Mouse (Mus musculus) forebrain, embryonic 12.5 days (tissue): Measurements from ENCODE around the gene Rtkn. TPM values are rescaled to one million over a fixed set of nuclear protein-coding genes. Genes with fewer than 3 reads are reported as not detected.
A peak's percentile ranks its signal among the peaks of the same experiment; 100 is the strongest.

Source experiments
- ATAC-seq: fragments of 200-750 bp; cut with Nextera tagmentation; 2 replicates; pipeline ENCODE4 v1.8.0; 2017; ENCODE audit warnings: moderate TSS enrichment; ENCODE audit not compliant: low FRiP score
- H3K27ac ChIP-seq: fragments of 300-500 bp; sonication (generic); 2 replicates; pipeline ENCODE4 v1.5.1; 2016; ENCODE audit warnings: mild to moderate bottlenecking
- H3K27me3 ChIP-seq: fragments of 300-500 bp; sonication (generic); 2 replicates; pipeline ENCODE4 v1.6.1; 2016; ENCODE audit warnings: mild to moderate bottlenecking
- H3K36me3 ChIP-seq: fragments of 300-500 bp; sonication (generic); replicated peaks from 2 replicates; pipeline ENCODE4 v1.6.1; 2016; ENCODE audit warnings: mild to moderate bottlenecking
- H3K4me1 ChIP-seq: fragments of 300-500 bp; sonication (generic); 2 replicates; pipeline ENCODE4 v1.6.1; 2016
- H3K4me2 ChIP-seq: fragments of 300-500 bp; sonication (generic); 2 replicates; pipeline ENCODE4 v1.6.1; 2016; ENCODE audit warnings: mild to moderate bottlenecking, moderate library complexity
- H3K4me3 ChIP-seq: fragments of 300-500 bp; sonication (generic); replicated peaks from 2 replicates; pipeline ENCODE4 v1.5.1; 2016; ENCODE audit warnings: mild to moderate bottlenecking
- H3K9ac ChIP-seq: fragments of 300-500 bp; sonication (generic); 2 replicates; pipeline ENCODE4 v1.6.1; 2016; ENCODE audit warnings: mild to moderate bottlenecking
- H3K9me3 ChIP-seq: fragments of 300-500 bp; sonication (generic); 2 replicates; pipeline ENCODE4 v1.6.1; 2016
- WGBS: fragments of 180-500 bp; shearing (Covaris S2); methylation state at CpG from one replicate; pipeline ENCODE4 v1.1.7; 2016; 5-methylcytosine and 5-hydroxymethylcytosine counted together
- polyA plus RNA-seq: library from polyadenylated mRNA; unstranded; fragments of >200 nt; fragmentation: Nextera tagmentation; extraction: Ambion mirVana; gene quantifications from 2 replicates; pipeline ENCODE4 v1.2.1, GENCODE M21; 2016

Rtkn gene
- polyA plus RNA-seq: 19.9 and 20.1 TPM in 2 replicates

GRCm38 (mm10) chr6:83134951-83135513 lies at the start of gene Rtkn:
Gene Rtkn, plus strand, starts transcription at chr6:83135463.
- Histone ChIP-seq H3K4me1 (peaks cover 41% of the 10 kb centered on the region), H3K27me3 (peaks cover 26% of the 10 kb centered on the region), H3K36me3 (no peaks in the 10 kb centered on the region), H3K4me2 (peak within 1 kb of the TSS; percentile 70), H3K4me3 (peak within 1 kb of the TSS; percentile 45), H3K9me3 (no peaks in the 10 kb centered on the region), H3K9ac (peak within 1 kb of the TSS; percentile 78), H3K27ac (no peak within 1 kb of the TSS)
- WGBS: 57% methylated on average over 7 of the region's 7 CpGs
- no peak for ATAC-seq

GRCm38 (mm10) chr6:83086121-83087035 lies 48.9 kb upstream of the Rtkn start, which contains the start of gene Lbx2:
Gene Lbx2, plus strand, starts transcription at chr6:83086367.
- 1% methylated on average over 29 of the region's 42 CpGs for WGBS
- Histone ChIP-seq H3K27me3 (peaks cover 93% of the 10 kb centered on the region), H3K9ac (no peak within 1 kb of the TSS), H3K27ac (no peak within 1 kb of the TSS), H3K36me3 (peaks cover 11% of the 10 kb centered on the region), H3K4me2 (no peak within 1 kb of the TSS; the same call in 1 of the 2 replicates), H3K4me1 (peaks cover 13% of the 10 kb centered on the region), H3K4me3 (peak within 1 kb of the TSS; percentile 7; the same call in 1 of the 2 replicates), H3K9me3 (no peaks in the 10 kb centered on the region)
- no peak for ATAC-seq

GRCm38 (mm10) chr6:83087205-83087925 lies 47.9 kb upstream of the Rtkn start:
- WGBS: 1% methylated on average over 47 of the region's 47 CpGs
- peaks cover 13% of the 10 kb centered on the region for H3K4me1 ChIP-seq
- no peak overlapping the region for H3K9ac ChIP-seq
- ATAC-seq: no peak
- no peaks in the 10 kb centered on the region for H3K9me3 ChIP-seq
- H3K4me2 ChIP-seq: peak overlapping the region; percentile 21; the same call in 1 of the 2 replicates
- peaks cover 3% of the 10 kb centered on the region for H3K36me3 ChIP-seq
- peak overlapping the region; percentile 7 for H3K4me3 ChIP-seq
- H3K27me3 ChIP-seq: peaks cover 96% of the 10 kb centered on the region
- no peak overlapping the region for H3K27ac ChIP-seq

GRCm38 (mm10) chr6:83087926-83088260 lies 47.4 kb upstream of the Rtkn start:
- Histone ChIP-seq H3K4me2 (peak overlapping the region; percentile 21; the same call in 1 of the 2 replicates), H3K4me1 (peaks cover 13% of the 10 kb centered on the region), H3K36me3 (no peaks in the 10 kb centered on the region), H3K4me3 (no peak overlapping the region), H3K9me3 (no peaks in the 10 kb centered on the region), H3K9ac (no peak overlapping the region), H3K27me3 (peaks cover 96% of the 10 kb centered on the region), H3K27ac (no peak overlapping the region)
- ATAC-seq: no peak
- 3% methylated on average over 9 of the region's 9 CpGs for WGBS

- Histone ChIP-seq H3K4me2 (no peak overlapping the region), H3K4me1 (peaks cover 4% of the 10 kb centered on the region; the same call in 1 of the 2 replicates), H3K9me3 (no peaks in the 10 kb centered on the region), H3K36me3 (no peaks in the 10 kb centered on the region), H3K27ac (no peak overlapping the region), H3K4me3 (no peak overlapping the region), H3K27me3 (peaks cover 71% of the 10 kb centered on the region), H3K9ac (no peak overlapping the region)
- ATAC-seq: no peak
- WGBS: 53% methylated on average over 6 of the region's 6 CpGs
Measured at GRCm38 (mm10) chr6:83092416-83093127, 42.7 kb upstream of the Rtkn start.

GRCm38 (mm10) chr6:83095968-83096367 lies 39.3 kb upstream of the Rtkn start:
- WGBS: 50% methylated on average over 6 of the region's 6 CpGs
- no peak overlapping the region for H3K9ac ChIP-seq

GRCm38 (mm10) chr6:83098411-83098810 lies 36.9 kb upstream of the Rtkn start:
- no peaks in the 10 kb centered on the region for H3K36me3 ChIP-seq
- H3K4me1 ChIP-seq: peaks cover 20% of the 10 kb centered on the region
- no peak overlapping the region for H3K9ac ChIP-seq
- no peak overlapping the region for H3K27ac ChIP-seq
- H3K27me3 ChIP-seq: peaks cover 41% of the 10 kb centered on the region
- H3K9me3 ChIP-seq: no peaks in the 10 kb centered on the region
- no peak for ATAC-seq
- H3K4me3 ChIP-seq: no peak overlapping the region
- H3K4me2 ChIP-seq: no peak overlapping the region
- 78% methylated on average over 2 of the region's 2 CpGs for WGBS

More at GRCm38 (mm10) chr6:83095968-83096367, 39.3 kb upstream of the Rtkn start:
- H3K4me3 ChIP-seq: no peak overlapping the region
- ATAC-seq: no peak
- peaks cover 3% of the 10 kb centered on the region; the same call in 1 of the 2 replicates for H3K4me1 ChIP-seq
- no peak overlapping the region for H3K4me2 ChIP-seq
- H3K9me3 ChIP-seq: no peaks in the 10 kb centered on the region
- H3K27me3 ChIP-seq: peaks cover 50% of the 10 kb centered on the region
- no peak overlapping the region for H3K27ac ChIP-seq
- no peaks in the 10 kb centered on the region for H3K36me3 ChIP-seq

- Histone ChIP-seq H3K4me2 (peak within 1 kb of the TSS; percentile 94), H3K36me3 (no peaks in the 10 kb centered on the region), H3K4me1 (peaks cover 21% of the 10 kb centered on the region), H3K4me3 (peak within 1 kb of the TSS; percentile 77), H3K9ac (peak within 1 kb of the TSS; percentile 69), H3K9me3 (no peaks in the 10 kb centered on the region), H3K27me3 (peaks cover 29% of the 10 kb centered on the region), H3K27ac (peak within 1 kb of the TSS; percentile 64)
- WGBS: under 1% methylated on average over 25 of the region's 25 CpGs
- peak; percentile 85 for ATAC-seq
Measured at GRCm38 (mm10) chr6:83101316-83101687, 34.0 kb upstream of the Rtkn start, which contains the start of the genes Ccdc142 and Gm42688. Gene Ccdc142, plus strand, starts transcription at chr6:83101601. Gene Gm42688, plus strand, starts transcription at chr6:83101617.

- Histone ChIP-seq H3K4me1 (peaks cover 21% of the 10 kb centered on the region), H3K9ac (peak overlapping the region; percentile 69), H3K4me2 (peak overlapping the region; percentile 94), H3K9me3 (no peaks in the 10 kb centered on the region), H3K4me3 (peak overlapping the region; percentile 77), H3K36me3 (no peaks in the 10 kb centered on the region), H3K27ac (peak overlapping the region; percentile 64), H3K27me3 (peaks cover 24% of the 10 kb centered on the region)
- ATAC-seq: peak; percentile 78
- WGBS: under 1% methylated on average over 74 of the region's 74 CpGs
Measured at GRCm38 (mm10) chr6:83101688-83102556, 33.3 kb upstream of the Rtkn start.

GRCm38 (mm10) chr6:83103130-83103650 lies 32.1 kb upstream of the Rtkn start:
- 40% methylated on average over 11 of the region's 11 CpGs for WGBS
- Histone ChIP-seq H3K27me3 (peaks cover 24% of the 10 kb centered on the region), H3K9ac (peak overlapping the region; percentile 69), H3K4me1 (peaks cover 28% of the 10 kb centered on the region), H3K9me3 (no peaks in the 10 kb centered on the region), H3K27ac (no peak overlapping the region), H3K36me3 (no peaks in the 10 kb centered on the region), H3K4me2 (peak overlapping the region; percentile 94), H3K4me3 (no peak overlapping the region; the same call in 1 of the 2 replicates)
- no peak for ATAC-seq

GRCm38 (mm10) chr6:83104158-83104557 lies 31.1 kb upstream of the Rtkn start:
- no peak overlapping the region for H3K27ac ChIP-seq
- 68% methylated on average over 4 of the region's 4 CpGs for WGBS
- no peak overlapping the region for H3K4me2 ChIP-seq
- H3K4me1 ChIP-seq: peaks cover 34% of the 10 kb centered on the region
- no peaks in the 10 kb centered on the region for H3K36me3 ChIP-seq
- peaks cover 24% of the 10 kb centered on the region for H3K27me3 ChIP-seq
- no peaks in the 10 kb centered on the region for H3K9me3 ChIP-seq
- H3K9ac ChIP-seq: no peak overlapping the region
- no peak overlapping the region for H3K4me3 ChIP-seq
- ATAC-seq: no peak
